Mouse (Mus musculus): ENCODE measurements around the gene Fcor.

DNA sequence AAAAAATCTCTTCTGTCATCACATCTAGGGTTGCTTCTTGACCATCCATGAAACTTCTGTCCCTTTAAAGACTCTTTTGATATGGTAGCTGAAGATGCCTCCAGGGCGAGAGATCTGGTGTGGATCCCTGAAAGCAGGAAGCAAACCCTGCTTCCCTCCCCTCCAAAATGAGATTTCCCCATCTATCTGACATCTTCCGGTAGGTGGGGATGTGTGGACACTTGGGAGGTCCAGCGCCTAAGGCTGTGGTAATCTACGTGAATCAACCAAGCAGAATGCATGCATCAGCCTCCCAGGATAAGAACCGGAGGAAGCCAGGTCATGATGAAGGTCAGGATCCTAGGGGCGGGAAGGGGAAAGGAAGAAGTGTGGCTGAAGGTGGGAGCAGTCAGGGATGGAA, 6.7 kb downstream of the Fcor start, which contains the start of gene Mcemp1:
- no peak for TF ChIP-seq CTCF (IDR thresholded peaks at IDR 0.05; ENCODE audit: borderline replicate concordance, extremely low read depth, insufficient read depth, insufficient read length)
- no peak for TF ChIP-seq POLR2A (IDR thresholded peaks at IDR 0.05; ENCODE audit: borderline replicate concordance, extremely low read depth, insufficient read depth, insufficient read length, poor library complexity, severe bottlenecking)

All from brain, embryonic 14.5 days (tissue).